In the genomic region with DNA sequence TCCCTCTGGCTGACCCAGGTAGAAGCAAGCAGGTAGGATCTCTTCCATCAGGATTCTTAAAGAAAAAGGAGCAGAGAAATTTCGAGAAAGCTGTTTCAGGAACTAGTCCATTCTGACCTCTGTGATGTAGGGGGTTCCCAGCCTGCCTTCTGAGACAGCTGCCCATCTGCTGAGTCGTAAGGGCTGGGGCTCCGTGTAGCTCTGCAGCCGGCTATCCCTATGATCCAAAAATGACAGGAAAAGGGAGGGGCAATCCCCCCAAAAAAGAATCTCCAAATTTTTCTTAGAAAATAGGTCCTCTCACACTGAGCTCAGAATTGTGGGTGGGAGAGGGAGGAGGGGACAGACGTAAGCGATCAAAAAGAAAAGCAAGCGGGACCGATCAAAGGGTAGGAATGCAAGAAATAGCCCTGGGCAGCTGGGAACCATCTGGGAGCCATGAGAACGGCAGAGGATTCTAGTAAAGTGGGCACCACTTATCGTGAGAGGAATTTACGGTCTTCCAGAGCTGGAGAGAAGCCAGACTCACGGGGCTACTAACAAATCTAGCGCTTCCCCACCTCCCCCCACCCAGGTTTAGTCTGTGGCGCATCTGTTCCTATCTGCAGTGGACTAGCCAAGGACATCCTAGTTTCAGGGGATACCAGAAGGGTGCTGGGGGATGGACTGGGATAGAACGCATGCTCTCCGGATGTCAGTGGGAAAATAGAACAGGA, we compare ENCODE assay signal across 9 mouse cellular contexts. TPM values are rescaled to one million over a fixed set of nuclear protein-coding genes. Genes with fewer than 3 reads are reported as not detected.
DNase-seq lines count a peak whose midpoint lies in the region; ATAC-seq and TF ChIP-seq lines count a peak whose summit lies in the region.
"Had no signal": no experiment of that assay in that cellular context is flagged by ENCODE, and none has a peak within 500 bp of the region (broad histone marks: within the 10 kb centered on the region; RNA-seq: fewer than 3 reads in every experiment).

No protein-coding gene starts in this region.

- no peaks in the 10 kb centered on the region for H3K9me3 ChIP-seq in embryonic facial prominence, embryonic 15.5 days (replicated peaks)
- H3K9me3 ChIP-seq in neural tube, embryonic 15.5 days (replicated peaks) = no peaks in the 10 kb centered on the region

- 8% methylated on average over 16 of the region's 16 CpGs for WGBS in embryonic facial prominence, embryonic 15.5 days
- 14% methylated on average over 16 of the region's 16 CpGs for WGBS in neural tube, embryonic 15.5 days

- H3K9ac ChIP-seq in embryonic facial prominence, embryonic 15.5 days = peak overlapping the region; percentile 12; the same call in 1 of the 2 replicates
- peak overlapping the region; percentile 34 for H3K9ac ChIP-seq in neural tube, embryonic 15.5 days (replicated peaks)

- peak overlapping the region; percentile 50 for H3K4me2 ChIP-seq in embryonic facial prominence, embryonic 15.5 days (replicated peaks)
- peak overlapping the region; percentile 51 for H3K4me2 ChIP-seq in neural tube, embryonic 15.5 days

- no peaks in the 10 kb centered on the region for H3K36me3 ChIP-seq in embryonic facial prominence, embryonic 15.5 days
- H3K36me3 ChIP-seq in neural tube, embryonic 15.5 days = no peaks in the 10 kb centered on the region

- peaks cover 12% of the 10 kb centered on the region for H3K4me1 ChIP-seq in embryonic facial prominence, embryonic 15.5 days
- peaks cover 18% of the 10 kb centered on the region for H3K4me1 ChIP-seq in neural tube, embryonic 15.5 days

- peak; percentile 57 for DNase-seq in layer of hippocampus, adult 9-11 months
- DNase-seq in layer of hippocampus, adult 9-10 months (ENCODE audit: low spot score) = no peak
- peak in 1 of 2 experiments; percentile 53 for DNase-seq in left cerebral cortex, adult 2 months (ENCODE audit: extremely low spot score in 1 of 2, low spot score in 2 of 2)
- DNase-seq in MN1 (ENCODE audit: low spot score) (no peak), adipocyte (ENCODE audit: low spot score) (no peak)
- no peak for DNase-seq in spleen, postnatal 10 days (ENCODE audit: low spot score in 2 of 2)

- intact Hi-C loops in left cerebral cortex, adult 2 months (cut with DNase I) = loop anchor here (2.0 to 5.0 kb wide), 3 partner anchors 74 to 571 kb away; no protein-coding TSS in a partner anchor

- H3K27ac ChIP-seq in embryonic facial prominence, embryonic 15.5 days (replicated peaks) = peak overlapping the region; percentile 39; the same call in 1 of the 2 replicates
- H3K27ac ChIP-seq in left cerebral cortex, adult 2 months = peak overlapping the region; percentile 95
- peak overlapping the region; percentile 3; the same call in 1 of the 2 replicates for H3K27ac ChIP-seq in neural tube, embryonic 15.5 days (replicated peaks)

- peak overlapping the region; percentile 26 for H3K4me3 ChIP-seq in embryonic facial prominence, embryonic 15.5 days (replicated peaks)
- H3K4me3 ChIP-seq in left cerebral cortex, adult 2 months = peak overlapping the region; percentile 54
- peak overlapping the region; percentile 14; the same call in 1 of the 2 replicates for H3K4me3 ChIP-seq in neural tube, embryonic 15.5 days (replicated peaks)

- TF ChIP-seq CTCF in left cerebral cortex, adult 2 months (IDR thresholded peaks at IDR 0.05) = no peak

- H3K27me3 ChIP-seq in embryonic facial prominence, embryonic 15.5 days = no peaks in the 10 kb centered on the region
- H3K27me3 ChIP-seq in neural tube, embryonic 15.5 days (replicated peaks) = no peaks in the 10 kb centered on the region

- ATAC-seq in embryonic facial prominence, embryonic 15.5 days (ENCODE audit: insufficient number of reproducible peaks, low FRiP score, low TSS enrichment, low read depth) = peak; percentile 40; the same call in 1 of the 2 replicates
- peak; percentile 69 for ATAC-seq in neural tube, embryonic 15.5 days (ENCODE audit: low FRiP score)

RNA-seq across cellular contexts. Expression of gene Wdr95, which starts 9.5 kb away (rescaled TPM):
- 0.62 and 1.5 TPM in 2 replicates for polyA plus RNA-seq in embryonic facial prominence, embryonic 15.5 days (2015; fragmentation: Nextera tagmentation; extraction: Ambion mirVana)
- under 1 TPM; 0.56 to 0.75 TPM for total RNA-seq in left cerebral cortex, adult 2 months (2021)
- 0.12 and 0.36 TPM in 2 replicates for polyA plus RNA-seq in neural tube, embryonic 15.5 days (2015; fragmentation: Nextera tagmentation; extraction: Ambion mirVana)
- polyA plus RNA-seq: large intestine, adult 2 months had no signal

Comparison
In these comparisons a context has a peak if more than half of its experiments do, and no peak if none do; other contexts are left out.
1. H3K27ac ChIP-seq: peak in every context shown above with its lines; median percentile 95 in left cerebral cortex, adult 2 months; 39 in embryonic facial prominence, embryonic 15.5 days; 3 in neural tube, embryonic 15.5 days.